Mouse (Mus musculus) embryonic fibroblast, embryonic 13.5 days (primary cell): Measurements from ENCODE around the gene Zbtb11. TPM values are rescaled to one million over a fixed set of nuclear protein-coding genes. Genes with fewer than 3 reads are reported as not detected.
A peak's percentile ranks its signal among the peaks of the same experiment; 100 is the strongest.
"Not testable (repeated sequence)": the region's sequence is repeated elsewhere in the genome, so short reads cannot be mapped to it uniquely, and the experiment has no call there.

Experiments
- H3K27ac ChIP-seq: 2 replicates; pipeline ENCODE4 v1.5.1; 2012; ENCODE audit warnings: low read length, control low read depth, inconsistent platforms; ENCODE audit not compliant: insufficient read depth
- H3K4me1 ChIP-seq: 2 replicates; pipeline ENCODE4 v1.6.1; 2011; ENCODE audit warnings: low read length; ENCODE audit not compliant: control insufficient read depth, insufficient read depth
- H3K4me3 ChIP-seq: 2 replicates; pipeline ENCODE4 v1.5.1; 2011; ENCODE audit warnings: mild to moderate bottlenecking, control low read depth, low read length; ENCODE audit not compliant: insufficient read depth
- CTCF ChIP-seq: IDR thresholded peaks from 2 replicates; pipeline ENCODE4 v1.5.1; 2011; ENCODE audit warnings: mild to moderate bottlenecking, control low read depth, low read length, moderate library complexity, borderline replicate concordance; ENCODE audit not compliant: insufficient read depth
- POLR2A ChIP-seq: IDR thresholded peaks from 2 replicates; pipeline ENCODE4 v1.6.1; 2011; ENCODE audit warnings: low read depth, mild to moderate bottlenecking, control low read depth, low read length, moderate library complexity
- polyA plus RNA-seq: library from polyadenylated mRNA; stranded (reverse); fragments of >200 nt; gene quantifications from 2 replicates; pipeline ENCODE4 v1.2.4, GENCODE M21; 2011; ENCODE audit warnings: low read depth; ENCODE audit not compliant: missing spikeins, insufficient read length

The Zbtb11 gene
- polyA plus RNA-seq, 1 experiment, result 15.9 TPM

DNA sequence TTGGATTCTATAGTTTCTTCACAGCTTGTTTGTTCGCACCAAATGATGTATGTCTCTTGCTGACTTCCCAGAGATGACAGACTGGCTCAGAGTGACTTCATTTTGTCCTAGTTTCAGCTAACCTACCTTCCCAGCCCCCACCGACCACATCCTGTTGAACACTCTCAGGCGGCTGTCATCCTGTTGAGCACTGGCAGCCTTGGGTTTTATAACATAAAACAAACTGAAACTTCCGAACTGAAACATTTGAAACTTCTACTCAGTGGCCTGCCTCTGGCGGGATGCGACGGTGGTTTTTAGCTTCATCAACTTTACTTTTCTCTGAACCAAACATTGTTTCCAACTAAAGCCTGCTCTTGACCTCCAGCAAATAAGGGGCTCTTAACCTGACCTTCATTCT is 24.7 kb upstream of the Zbtb11 start:
- TF ChIP-seq POLR2A (no peak), CTCF (no peak)
- Histone ChIP-seq H3K27ac (no peak overlapping the region), H3K4me1 (0 out of 2 replicates have a peak, but pooled peaks cover 2% of the 10 kb centered on the region), H3K4me3 (no peak overlapping the region)

GRCm38 (mm10) chr16:55950462-55950861 is 23.2 kb upstream of the Zbtb11 start:
- H3K4me1 ChIP-seq, result 0 out of 2 replicates have a peak, but pooled peaks cover 2% of the 10 kb centered on the region
- no peak overlapping the region for H3K27ac ChIP-seq
- TF ChIP-seq CTCF, result no peak
- TF ChIP-seq POLR2A, result no peak
- H3K4me3 ChIP-seq, result no peak overlapping the region

DNA sequence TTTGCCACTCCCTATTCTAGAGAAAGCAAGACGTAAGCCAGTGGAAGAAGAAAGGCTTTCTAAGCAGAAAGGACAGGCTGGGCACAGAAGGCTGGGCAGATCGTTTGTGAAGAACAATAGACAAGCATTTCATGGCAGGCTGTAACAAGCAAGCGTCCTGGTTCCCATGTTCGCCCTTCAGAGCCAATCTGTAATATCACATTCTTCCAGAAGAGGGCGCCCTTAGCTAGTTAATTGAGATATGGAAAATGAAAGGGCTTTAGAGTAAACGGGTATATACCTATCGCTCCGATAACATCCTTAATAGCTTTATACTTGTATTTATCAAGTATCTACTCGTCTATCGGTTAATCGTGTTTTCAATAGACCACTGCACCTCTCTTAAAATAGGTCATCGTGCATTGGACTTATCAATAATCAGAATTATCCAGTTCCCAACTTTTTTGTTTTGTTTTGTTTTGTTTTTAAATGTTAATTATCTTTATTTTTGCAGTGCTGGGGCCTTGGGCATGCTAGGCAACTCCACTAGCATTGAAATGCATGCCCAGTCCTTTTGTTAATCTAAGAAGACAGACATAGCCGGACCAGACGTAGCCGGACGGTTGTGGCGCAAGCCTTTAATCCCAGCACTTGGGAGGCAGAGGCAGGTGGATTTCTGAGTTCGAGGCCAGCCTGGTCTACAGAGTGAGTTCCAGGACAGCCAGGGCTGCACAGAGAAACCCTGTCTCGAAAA is 22.6 kb upstream of the Zbtb11 start:
- Histone ChIP-seq H3K4me3 (no peak overlapping the region), H3K27ac (no peak overlapping the region), H3K4me1 (0 out of 2 replicates have a peak, but pooled peaks cover 2% of the 10 kb centered on the region)
- TF ChIP-seq POLR2A (no peak), CTCF (0 out of 2 replicates have a peak, but pooled peaks have one; percentile 0)

GRCm38 (mm10) chr16:55951679-55952327 is 21.9 kb upstream of the Zbtb11 start:
- 0 out of 2 replicates have a peak, but pooled peaks cover 2% of the 10 kb centered on the region for H3K4me1 ChIP-seq
- H3K27ac ChIP-seq, result no peak overlapping the region
- no peak for TF ChIP-seq POLR2A
- TF ChIP-seq CTCF, result no peak
- H3K4me3 ChIP-seq, result no peak overlapping the region

GRCm38 (mm10) chr16:55952771-55953170 is 20.9 kb upstream of the Zbtb11 start:
- Histone ChIP-seq H3K27ac (no peak overlapping the region), H3K4me1 (0 out of 2 replicates have a peak, but pooled peaks cover 2% of the 10 kb centered on the region), H3K4me3 (no peak overlapping the region)
- TF ChIP-seq CTCF, result no peak
- no peak for TF ChIP-seq POLR2A

DNA sequence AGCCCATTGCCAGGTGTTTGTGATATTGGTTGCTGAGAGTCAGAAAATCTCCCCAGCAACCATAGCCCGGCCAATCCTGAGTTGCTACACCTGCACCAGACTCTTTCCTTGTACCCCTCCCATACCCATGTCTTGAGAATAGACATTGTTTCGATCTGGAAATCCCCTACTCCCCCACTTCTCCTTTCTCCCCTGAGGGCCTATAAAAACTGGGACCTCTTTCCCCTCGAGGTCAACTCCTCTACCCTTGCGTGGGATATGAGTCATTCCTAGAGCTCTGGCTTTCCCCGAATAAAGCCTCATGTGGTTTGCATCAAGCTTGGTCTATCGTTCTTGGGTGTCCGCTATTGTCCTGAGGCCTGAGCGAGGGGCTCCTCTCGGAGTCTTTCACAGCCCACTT is 19.5 kb upstream of the Zbtb11 start:
- not testable (repeated sequence) for H3K4me3 ChIP-seq, H3K27ac ChIP-seq, H3K4me1 ChIP-seq

- H3K4me3 ChIP-seq, H3K27ac ChIP-seq, H3K4me1 ChIP-seq: not testable (repeated sequence)
Observed at GRCm38 (mm10) chr16:55963068-55963467, 10.6 kb upstream of the Zbtb11 start.

- Histone ChIP-seq H3K27ac (no peak overlapping the region), H3K4me3 (no peak overlapping the region), H3K4me1 (no peaks in the 10 kb centered on the region; the same call in 1 of the 2 replicates)
- TF ChIP-seq POLR2A (no peak), CTCF (peak; percentile 38; the same call in 1 of the 2 replicates)
Observed at GRCm38 (mm10) chr16:55964126-55964949, 9.3 kb upstream of the Zbtb11 start.

- Histone ChIP-seq H3K27ac (peak within 1 kb of the TSS; percentile 75), H3K4me3 (peak within 1 kb of the TSS; percentile 94), H3K4me1 (peaks cover 8% of the 10 kb centered on the region)
- TF ChIP-seq POLR2A, result peak; percentile 71
- TF ChIP-seq CTCF, result no peak
Observed at GRCm38 (mm10) chr16:55966212-55966871, 7.3 kb upstream of the Zbtb11 start, which contains the start of gene Rpl24. TSS of gene Rpl24 (plus strand) at chr16:55966275.

- Histone ChIP-seq H3K27ac (peak overlapping the region; percentile 75; the same call in 1 of the 2 replicates), H3K4me3 (peak overlapping the region; percentile 94), H3K4me1 (peaks cover 14% of the 10 kb centered on the region)
- TF ChIP-seq CTCF (no peak), POLR2A (no peak)
Observed at GRCm38 (mm10) chr16:55967221-55967620, 6.5 kb upstream of the Zbtb11 start.
